8 mouse cellular contexts compared by ENCODE assay signal in the genomic region with DNA sequence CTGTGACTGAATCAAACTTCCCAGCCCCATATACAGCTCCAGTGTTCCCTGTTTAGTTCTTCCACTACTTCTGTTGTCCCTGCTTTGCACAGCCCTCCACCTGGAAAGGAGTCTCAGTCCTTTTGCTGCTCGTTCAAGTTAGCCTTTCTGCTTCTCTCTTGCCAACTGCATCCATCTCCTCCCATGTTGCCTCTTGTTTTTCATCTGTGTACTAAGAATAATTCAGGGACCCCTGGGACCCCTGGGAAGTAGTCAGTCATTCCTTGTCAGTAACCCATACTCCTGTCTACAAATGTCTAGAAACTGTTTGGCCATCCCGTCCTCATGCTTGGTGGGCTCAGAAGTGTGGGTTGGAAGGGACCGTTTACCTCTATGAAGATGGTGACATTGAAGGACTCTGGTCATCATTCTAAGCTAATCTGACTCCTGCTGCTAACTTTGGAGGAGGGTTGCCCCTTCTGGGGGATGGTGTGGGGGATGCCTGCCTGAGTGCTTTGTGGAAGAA. TPM values are rescaled to one million over a fixed set of nuclear protein-coding genes. Genes with fewer than 3 reads are reported as not detected.
DNase-seq lines count a peak whose midpoint lies in the region; ATAC-seq lines count a peak whose summit lies in the region.

No protein-coding gene starts in this region.

- H3K36me3 ChIP-seq in forebrain, embryonic 11.5 days (ENCODE audit: control insufficient read depth, insufficient read depth, low read length): no peaks in the 10 kb centered on the region
- H3K36me3 ChIP-seq in liver, embryonic 12.5 days: peaks cover 39% of the 10 kb centered on the region

- no peak overlapping the region for H3K27ac ChIP-seq in forebrain, embryonic 11.5 days (ENCODE audit: low read depth, low read length)
- peak overlapping the region; percentile 98 for H3K27ac ChIP-seq in liver, embryonic 12.5 days

- peak overlapping the region; percentile 93 for H3K9ac ChIP-seq in forebrain, embryonic 11.5 days (ENCODE audit: low read length)
- peak overlapping the region; percentile 91 for H3K9ac ChIP-seq in liver, embryonic 12.5 days

- peak overlapping the region; percentile 90 for H3K4me2 ChIP-seq in forebrain, embryonic 11.5 days (ENCODE audit: low read depth, low read length, severe bottlenecking)
- peak overlapping the region; percentile 87 for H3K4me2 ChIP-seq in liver, embryonic 12.5 days

- H3K9me3 ChIP-seq in forebrain, embryonic 11.5 days (ENCODE audit: control insufficient read depth, low read length): no peaks in the 10 kb centered on the region
- H3K9me3 ChIP-seq in liver, embryonic 12.5 days (replicated peaks): no peaks in the 10 kb centered on the region

- DNase-seq in embryo, embryonic 11 days: peak; percentile 3
- DNase-seq in embryo, embryonic 10 days (ENCODE audit: low spot score): no peak
- DNase-seq in 3T3-L1 (ENCODE audit: low read depth, low spot score) (peak; percentile 65), adipocyte (ENCODE audit: low spot score) (no peak)
- no peak for DNase-seq in forebrain, embryonic 11.5 days (ENCODE audit: low spot score)
- no peak for DNase-seq in right cerebral cortex, adult 18-20 months
- no peak for DNase-seq in thymus, postnatal 36 days

- H3K27me3 ChIP-seq in forebrain, embryonic 11.5 days (ENCODE audit: control insufficient read depth, insufficient read depth, low read length): no peaks in the 10 kb centered on the region
- no peaks in the 10 kb centered on the region for H3K27me3 ChIP-seq in liver, embryonic 12.5 days (replicated peaks)

- no peak for ATAC-seq in forebrain, embryonic 11.5 days (replicated peaks; ENCODE audit: low FRiP score)
- no peak for ATAC-seq in liver, embryonic 12.5 days

- peaks cover 5% of the 10 kb centered on the region; the same call in 1 of the 2 replicates for H3K4me1 ChIP-seq in forebrain, embryonic 11.5 days (replicated peaks; ENCODE audit: control insufficient read depth, insufficient read depth, low read length)
- H3K4me1 ChIP-seq in liver, embryonic 12.5 days: peaks cover 77% of the 10 kb centered on the region

- peak overlapping the region; percentile 77 for H3K4me3 ChIP-seq in forebrain, embryonic 11.5 days (ENCODE audit: low read depth, low read length)
- H3K4me3 ChIP-seq in liver, embryonic 12.5 days: peak overlapping the region; percentile 89

- WGBS in forebrain, embryonic 11.5 days: 42% methylated on average over 3 of the region's 3 CpGs
- 32% methylated on average over 3 of the region's 3 CpGs for WGBS in liver, embryonic 12.5 days (ENCODE audit: insufficient replicate concordance)

RNA-seq across cellular contexts. Expression of a gene that starts 1.1 kb away (rescaled TPM):
- polyA plus RNA-seq in forebrain, embryonic 11.5 days (2014; fragmentation: Nextera tagmentation; extraction: Ambion mirVana): 16.0 and 16.5 TPM in 2 replicates
- 36.7 and 40.3 TPM in 2 replicates for polyA plus RNA-seq in liver, embryonic 12.5 days (2016; fragmentation: Nextera tagmentation; extraction: Ambion mirVana)

RNA-seq across cellular contexts. Expression of a gene that starts 18.5 kb away (rescaled TPM):
- 9.5 and 11.1 TPM in 2 replicates for polyA plus RNA-seq in forebrain, embryonic 11.5 days (2014; fragmentation: Nextera tagmentation; extraction: Ambion mirVana)
- polyA plus RNA-seq in liver, embryonic 12.5 days (2016; fragmentation: Nextera tagmentation; extraction: Ambion mirVana): 5.1 and 5.7 TPM in 2 replicates

Comparison
In these comparisons a context has a peak if more than half of its experiments do, and no peak if none do; other contexts are left out.
1. DNase-seq: peak in embryo, embryonic 11 days (single experiment) and 3T3-L1 (single experiment); none in embryo, embryonic 10 days (single experiment), forebrain, embryonic 11.5 days (single experiment), right cerebral cortex, adult 18-20 months (single experiment), thymus, postnatal 36 days (0 of 2) and adipocyte (single experiment).